Mouse (Mus musculus) kidney, adult 2 months (tissue): ENCODE measurements around the gene Tbc1d10a.

ENCODE experiments used
- CTCF ChIP-seq: fragments of 200-500 bp; conservative IDR thresholded peaks from 2 replicates; pipeline ENCODE4 v1.5.1; 2011; ENCODE audit warnings: low read depth, mild to moderate bottlenecking, control low read depth, low read length, moderate library complexity, mixed read lengths; ENCODE audit not compliant: insufficient read depth, insufficient read length
- POLR2A ChIP-seq: fragments of 200-500 bp; IDR thresholded peaks from one replicate; pipeline ENCODE4 v1.6.1; 2011; ENCODE audit warnings: low read depth, low read length, control low read depth

DNA sequence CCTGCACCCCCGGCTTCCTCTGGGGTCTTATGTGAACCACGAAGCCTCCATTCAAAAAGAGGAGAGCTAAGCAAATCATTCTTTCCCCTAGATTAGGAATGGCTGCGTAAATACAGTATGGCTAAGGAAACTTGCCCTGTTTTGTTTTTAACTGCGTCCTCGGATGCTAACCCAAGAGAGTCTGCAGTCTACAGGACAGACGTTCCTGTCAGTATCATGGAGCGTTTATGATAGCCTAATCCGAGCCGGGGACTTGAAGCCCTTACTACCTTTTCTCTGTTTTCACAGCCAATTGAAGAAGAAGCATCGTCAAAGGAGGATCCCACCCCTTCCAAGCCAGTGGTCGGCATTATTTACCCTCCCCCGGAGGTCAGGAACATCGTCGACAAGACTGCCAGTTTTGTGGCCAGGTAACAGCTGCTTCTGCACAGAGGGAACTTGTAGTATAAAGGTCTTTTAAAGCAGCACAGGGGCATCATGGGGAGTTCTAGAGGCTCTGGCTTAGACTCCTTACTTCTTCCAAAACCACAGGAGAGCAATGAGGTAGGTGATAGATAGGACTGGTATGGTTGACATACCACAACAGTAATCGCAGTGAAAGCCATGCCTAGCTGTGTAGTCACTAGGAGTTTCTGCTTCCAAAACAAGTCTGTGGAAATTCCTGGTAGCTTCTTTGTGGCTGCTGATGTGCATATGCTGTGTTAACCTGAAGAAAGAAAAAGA is 25.7 kb upstream of the Tbc1d10a start:
- TF ChIP-seq CTCF (no peak), POLR2A (no peak)
